Mouse (Mus musculus) limb, embryonic 15.5 days (tissue): ENCODE measurements at regions not wholly inside any gene's neighbourhood (a gene's known extent, or its start where the extent isn't known, plus 50 kb on each side); places are given as distances from the start of the nearest gene placed in this dataset.

Experiments
- ATAC-seq: fragments of 200-750 bp; cut with Nextera tagmentation; 2 replicates; pipeline ENCODE4 v1.8.0; 2017; ENCODE audit warnings: low read depth, moderate TSS enrichment; ENCODE audit not compliant: insufficient number of reproducible peaks, low FRiP score, low TSS enrichment
- H3K27ac ChIP-seq: fragments of 300-500 bp; sonication (generic); 2 replicates; pipeline ENCODE4 v1.5.1; 2015; ENCODE audit warnings: moderate library complexity, mild to moderate bottlenecking, inconsistent platforms
- H3K27me3 ChIP-seq: fragments of 300-500 bp; sonication (generic); 2 replicates; pipeline ENCODE4 v1.6.1; 2015; ENCODE audit warnings: inconsistent platforms
- H3K36me3 ChIP-seq: fragments of 300-500 bp; sonication (generic); 2 replicates; pipeline ENCODE4 v1.6.1; 2015; ENCODE audit warnings: inconsistent platforms
- H3K4me1 ChIP-seq: fragments of 300-500 bp; sonication (generic); 2 replicates; pipeline ENCODE4 v1.6.1; 2015; ENCODE audit warnings: inconsistent platforms
- H3K4me2 ChIP-seq: fragments of 300-500 bp; sonication (generic); 2 replicates; pipeline ENCODE4 v1.6.1; 2015; ENCODE audit warnings: mild to moderate bottlenecking, inconsistent platforms
- H3K4me3 ChIP-seq: fragments of 300-500 bp; sonication (generic); 2 replicates; pipeline ENCODE4 v1.5.1; 2015; ENCODE audit warnings: mild to moderate bottlenecking, inconsistent platforms
- H3K9ac ChIP-seq: fragments of 300-500 bp; sonication (generic); 2 replicates; pipeline ENCODE4 v1.6.1; 2015; ENCODE audit warnings: inconsistent platforms
- H3K9me3 ChIP-seq: fragments of 300-500 bp; sonication (generic); 2 replicates; pipeline ENCODE4 v1.6.1; 2016; ENCODE audit warnings: inconsistent platforms
- WGBS: fragments of 180-500 bp; shearing (Covaris S2); methylation state at CpG from one replicate; pipeline ENCODE4 v1.1.7; 2015; 5-methylcytosine and 5-hydroxymethylcytosine counted together

DNA sequence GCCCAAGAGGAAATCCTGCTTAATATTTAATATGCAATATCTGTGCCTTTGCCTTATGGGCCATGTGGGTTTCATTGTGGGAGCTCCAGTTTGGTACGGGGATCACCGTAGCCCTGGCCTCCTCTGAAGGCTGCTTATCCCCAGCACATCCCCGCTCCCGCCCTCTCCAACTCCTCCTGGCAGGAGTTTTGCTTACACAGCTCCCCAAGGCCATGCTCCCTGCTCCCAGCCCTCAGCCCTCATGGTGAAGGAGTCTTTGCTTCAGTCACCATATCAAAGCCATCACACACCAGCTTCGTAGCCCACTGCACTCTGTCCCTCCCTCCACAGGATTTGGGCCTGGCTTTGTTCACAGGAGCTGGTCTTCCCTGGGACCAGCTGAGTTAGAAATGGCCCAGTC is 142.0 kb downstream of the Cdh26 start:
- no peak overlapping the region for H3K4me3 ChIP-seq
- peaks cover 6% of the 10 kb centered on the region; the same call in 1 of the 2 replicates for H3K4me1 ChIP-seq
- ATAC-seq = no peak
- WGBS = 77% methylated on average over 5 of the region's 5 CpGs
- peaks cover 8% of the 10 kb centered on the region; the same call in 1 of the 2 replicates for H3K27me3 ChIP-seq
- no peaks in the 10 kb centered on the region for H3K36me3 ChIP-seq
- no peak overlapping the region for H3K4me2 ChIP-seq
- H3K9me3 ChIP-seq = no peaks in the 10 kb centered on the region
- no peak overlapping the region for H3K9ac ChIP-seq
- H3K27ac ChIP-seq = no peak overlapping the region

DNA sequence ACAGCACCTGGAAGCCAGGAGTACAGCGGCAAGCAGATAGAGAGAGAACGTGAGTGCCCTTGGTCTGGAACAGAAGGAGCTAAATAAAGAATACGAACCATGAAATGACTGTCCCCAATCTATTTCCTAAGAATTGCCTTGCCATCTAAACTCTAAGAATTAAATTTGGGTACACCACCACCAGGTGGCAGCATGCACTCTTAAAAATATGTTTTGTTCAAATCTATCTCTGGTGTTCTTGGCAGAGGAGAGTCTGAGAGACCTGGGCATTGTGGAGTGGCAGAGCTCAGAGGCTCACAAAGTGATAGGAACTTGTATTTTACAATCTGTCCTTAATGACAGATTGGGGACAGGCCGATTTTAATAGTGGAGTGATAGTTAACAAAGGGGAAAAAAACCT is 144.5 kb downstream of the Cdh26 start:
- no peaks in the 10 kb centered on the region for H3K9me3 ChIP-seq
- no peaks in the 10 kb centered on the region for H3K36me3 ChIP-seq
- no peak overlapping the region for H3K4me3 ChIP-seq
- no peak overlapping the region for H3K4me2 ChIP-seq
- H3K27ac ChIP-seq = no peak overlapping the region
- ATAC-seq = no peak
- WGBS = 43% methylated on average over 4 of the region's 4 CpGs
- H3K9ac ChIP-seq = no peak overlapping the region
- H3K4me1 ChIP-seq = peaks cover 6% of the 10 kb centered on the region; the same call in 1 of the 2 replicates
- H3K27me3 ChIP-seq = peaks cover 8% of the 10 kb centered on the region; the same call in 1 of the 2 replicates

DNA sequence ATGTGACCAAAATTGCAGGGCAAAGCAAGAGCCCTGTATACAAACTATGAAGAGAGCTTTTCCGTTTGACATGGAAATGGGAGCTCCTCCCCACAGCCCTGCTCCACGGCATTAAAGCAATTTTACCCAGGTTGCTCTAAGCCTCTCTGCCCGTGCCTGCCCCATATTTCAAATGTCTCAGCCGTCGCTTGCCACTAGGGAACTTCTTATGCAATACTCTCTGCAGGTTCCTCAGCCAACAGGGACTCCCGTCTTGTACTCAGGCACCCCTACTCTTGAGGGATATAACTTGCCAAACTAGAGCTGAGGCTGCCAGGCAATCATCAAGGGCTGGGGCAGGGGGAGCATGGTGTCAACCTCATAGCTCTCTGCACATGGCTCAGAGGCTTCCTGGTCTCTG is 145.1 kb downstream of the Cdh26 start:
- Histone ChIP-seq H3K4me2 (no peak overlapping the region), H3K4me1 (peaks cover 6% of the 10 kb centered on the region; the same call in 1 of the 2 replicates), H3K36me3 (no peaks in the 10 kb centered on the region), H3K9me3 (no peaks in the 10 kb centered on the region), H3K4me3 (no peak overlapping the region), H3K9ac (no peak overlapping the region), H3K27ac (no peak overlapping the region), H3K27me3 (peaks cover 8% of the 10 kb centered on the region; the same call in 1 of the 2 replicates)
- no peak for ATAC-seq
- 34% methylated on average over 6 of the region's 6 CpGs for WGBS

DNA sequence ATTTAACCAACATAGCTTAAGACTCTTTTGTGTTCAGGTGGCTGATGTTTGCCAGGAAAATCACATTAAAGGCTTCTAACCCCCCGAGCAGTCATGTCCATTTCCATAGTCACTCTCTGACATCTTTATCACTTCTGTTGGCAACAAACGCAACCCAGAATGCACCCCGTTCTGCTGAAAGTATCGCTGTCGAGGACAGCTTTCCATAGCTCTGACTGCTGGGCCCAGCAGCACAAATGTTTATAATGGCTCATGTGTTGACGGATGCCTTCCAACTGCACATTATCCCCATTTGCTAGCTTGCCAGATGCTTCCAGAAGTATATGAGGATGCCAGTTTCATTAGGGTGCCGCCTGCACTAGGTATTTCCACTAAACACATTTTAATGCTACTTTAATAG is 145.7 kb downstream of the Cdh26 start:
- no peaks in the 10 kb centered on the region for H3K9me3 ChIP-seq
- H3K4me2 ChIP-seq = no peak overlapping the region
- no peak for ATAC-seq
- no peak overlapping the region for H3K9ac ChIP-seq
- H3K27me3 ChIP-seq = peaks cover 8% of the 10 kb centered on the region; the same call in 1 of the 2 replicates
- H3K27ac ChIP-seq = no peak overlapping the region
- H3K36me3 ChIP-seq = no peaks in the 10 kb centered on the region
- H3K4me3 ChIP-seq = no peak overlapping the region
- peaks cover 10% of the 10 kb centered on the region for H3K4me1 ChIP-seq
- 44% methylated on average over 7 of the region's 7 CpGs for WGBS

DNA sequence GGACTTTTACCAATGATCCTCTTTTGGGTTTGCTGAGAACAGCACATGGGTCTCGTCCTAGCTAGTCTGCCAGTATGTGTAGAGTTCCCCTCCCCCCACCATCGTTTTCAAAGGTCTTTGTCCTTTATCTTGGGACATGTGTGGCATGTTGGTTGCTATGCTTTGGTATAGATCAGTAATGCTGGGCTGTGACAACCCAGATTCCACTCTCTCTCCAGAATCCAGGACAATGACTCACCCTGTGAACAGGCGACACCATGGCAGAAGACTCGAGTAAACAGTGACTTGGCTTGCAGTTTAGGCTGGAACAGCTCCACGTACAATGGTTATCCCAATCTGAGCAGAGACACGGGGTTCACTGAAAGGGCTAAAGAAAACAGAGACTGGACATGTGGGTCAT is 149.2 kb downstream of the Cdh26 start:
- H3K36me3 ChIP-seq = no peaks in the 10 kb centered on the region
- 79% methylated on average over 6 of the region's 6 CpGs for WGBS
- no peaks in the 10 kb centered on the region for H3K27me3 ChIP-seq
- H3K4me3 ChIP-seq = no peak overlapping the region
- peaks cover 14% of the 10 kb centered on the region for H3K4me1 ChIP-seq
- H3K9me3 ChIP-seq = no peaks in the 10 kb centered on the region
- no peak overlapping the region for H3K9ac ChIP-seq
- H3K4me2 ChIP-seq = no peak overlapping the region
- ATAC-seq = no peak
- H3K27ac ChIP-seq = no peak overlapping the region

DNA sequence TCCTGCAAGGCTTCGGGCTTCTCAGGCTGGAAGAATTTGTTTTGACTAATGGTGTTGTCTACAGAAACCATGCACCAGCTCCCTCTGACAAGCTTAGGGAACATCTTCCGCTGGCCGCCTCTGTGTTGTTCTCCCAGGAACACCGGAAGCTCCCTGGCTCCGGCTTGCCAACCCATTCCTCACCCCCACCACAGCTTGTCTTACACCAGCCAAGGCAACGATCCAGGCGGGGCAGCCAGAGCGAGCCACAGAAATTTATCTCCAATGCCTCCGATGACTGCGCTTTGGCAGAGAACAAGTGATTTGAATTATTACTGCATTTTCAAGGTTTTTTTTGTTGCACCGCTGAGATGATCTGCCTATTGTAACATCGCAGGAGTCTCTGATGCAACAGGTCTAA is 151.0 kb downstream of the Cdh26 start:
- H3K36me3 ChIP-seq = no peaks in the 10 kb centered on the region
- no peak for ATAC-seq
- H3K27me3 ChIP-seq = no peaks in the 10 kb centered on the region
- H3K9ac ChIP-seq = no peak overlapping the region
- WGBS = 62% methylated on average over 12 of the region's 12 CpGs
- no peak overlapping the region for H3K27ac ChIP-seq
- H3K4me2 ChIP-seq = no peak overlapping the region
- no peaks in the 10 kb centered on the region for H3K9me3 ChIP-seq
- peaks cover 10% of the 10 kb centered on the region for H3K4me1 ChIP-seq
- H3K4me3 ChIP-seq = no peak overlapping the region

DNA sequence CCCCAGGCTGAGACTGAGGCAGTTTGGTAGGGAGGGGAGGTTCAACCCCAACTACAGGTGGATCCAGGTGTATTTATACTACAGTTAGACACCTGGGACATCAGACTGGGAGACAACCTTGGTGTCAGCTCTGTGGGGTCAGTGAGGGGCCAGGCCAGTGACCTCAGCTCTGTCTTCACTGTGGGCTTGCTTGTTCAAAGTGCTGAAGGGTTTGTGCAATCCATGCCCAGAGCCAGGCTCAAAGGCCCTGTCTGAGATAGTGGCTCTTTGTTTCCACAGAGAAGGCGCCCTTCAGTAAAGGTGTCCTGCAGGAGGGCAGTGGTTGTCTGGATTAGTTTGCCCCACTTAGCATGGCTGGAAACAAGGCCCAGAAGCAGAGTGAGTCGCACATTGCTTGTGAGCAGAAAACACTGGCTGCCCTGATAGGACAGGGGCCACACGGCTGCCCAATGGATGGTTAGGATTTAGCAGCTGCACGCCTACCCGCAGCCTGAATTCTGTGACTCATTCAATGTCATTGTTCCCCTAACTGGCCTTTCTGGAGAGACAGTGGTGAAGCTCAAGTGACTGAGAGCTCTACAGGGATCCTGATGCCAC is 154.7 kb downstream of the Cdh26 start:
- Histone ChIP-seq H3K4me3 (no peak overlapping the region), H3K9ac (no peak overlapping the region), H3K27ac (no peak overlapping the region), H3K4me2 (no peak overlapping the region), H3K9me3 (no peaks in the 10 kb centered on the region), H3K36me3 (no peaks in the 10 kb centered on the region), H3K27me3 (no peaks in the 10 kb centered on the region), H3K4me1 (peaks cover 8% of the 10 kb centered on the region)
- ATAC-seq = no peak
- 78% methylated on average over 5 of the region's 5 CpGs for WGBS

DNA sequence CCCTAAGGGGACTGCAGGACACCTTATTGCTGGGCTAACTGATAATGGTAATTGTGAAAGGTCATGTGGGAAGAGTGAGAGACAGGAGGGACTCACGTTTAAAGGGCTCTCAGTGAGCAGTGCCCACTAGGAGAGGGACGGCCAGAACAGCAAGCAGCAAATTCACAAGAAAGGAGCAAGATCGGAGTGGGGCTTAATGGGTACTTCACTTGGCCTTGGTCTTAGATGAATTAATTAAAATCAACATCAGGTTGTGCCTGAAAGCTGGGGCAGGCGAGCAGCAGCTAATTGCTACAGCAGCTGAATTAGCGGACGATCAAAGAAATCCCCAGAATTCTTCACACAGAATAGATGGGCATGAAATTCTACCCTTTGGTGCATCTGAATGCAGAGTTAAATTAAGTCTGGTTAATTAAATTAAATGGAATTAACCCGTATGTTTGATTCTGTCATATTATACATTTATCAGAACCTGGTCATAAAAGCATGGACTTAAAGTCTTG is 156.9 kb downstream of the Cdh26 start:
- H3K36me3 ChIP-seq = no peaks in the 10 kb centered on the region
- no peak overlapping the region for H3K27ac ChIP-seq
- H3K4me2 ChIP-seq = no peak overlapping the region
- no peaks in the 10 kb centered on the region for H3K27me3 ChIP-seq
- 69% methylated on average over 7 of the region's 7 CpGs for WGBS
- H3K4me1 ChIP-seq = no peaks in the 10 kb centered on the region
- H3K9ac ChIP-seq = no peak overlapping the region
- no peaks in the 10 kb centered on the region for H3K9me3 ChIP-seq
- no peak overlapping the region for H3K4me3 ChIP-seq
- no peak for ATAC-seq

DNA sequence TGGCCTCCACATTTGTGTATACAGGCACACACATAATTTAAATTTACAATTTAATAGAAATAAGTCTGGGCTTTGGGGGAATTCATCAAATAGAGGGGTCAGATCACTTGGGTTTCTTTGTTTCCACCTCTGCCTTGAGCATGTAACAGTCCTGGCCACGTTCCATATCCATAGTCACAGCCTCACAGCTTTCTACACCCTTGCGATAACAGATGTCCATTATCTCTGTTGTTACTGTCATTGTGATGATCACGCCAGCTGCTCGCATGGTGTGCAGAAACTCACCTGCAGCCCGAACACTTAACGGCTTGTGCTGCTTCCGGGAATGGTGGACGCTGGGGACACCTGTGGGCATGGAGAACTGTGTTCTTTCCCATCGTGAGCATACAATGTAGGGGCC is 163.4 kb downstream of the Cdh26 start:
- no peaks in the 10 kb centered on the region for H3K36me3 ChIP-seq
- no peak for ATAC-seq
- 72% methylated on average over 9 of the region's 9 CpGs for WGBS
- no peaks in the 10 kb centered on the region for H3K9me3 ChIP-seq
- no peaks in the 10 kb centered on the region; the same call in 1 of the 2 replicates for H3K4me1 ChIP-seq
- H3K9ac ChIP-seq = no peak overlapping the region
- no peak overlapping the region for H3K4me2 ChIP-seq
- H3K27ac ChIP-seq = no peak overlapping the region
- H3K4me3 ChIP-seq = no peak overlapping the region
- no peaks in the 10 kb centered on the region for H3K27me3 ChIP-seq

DNA sequence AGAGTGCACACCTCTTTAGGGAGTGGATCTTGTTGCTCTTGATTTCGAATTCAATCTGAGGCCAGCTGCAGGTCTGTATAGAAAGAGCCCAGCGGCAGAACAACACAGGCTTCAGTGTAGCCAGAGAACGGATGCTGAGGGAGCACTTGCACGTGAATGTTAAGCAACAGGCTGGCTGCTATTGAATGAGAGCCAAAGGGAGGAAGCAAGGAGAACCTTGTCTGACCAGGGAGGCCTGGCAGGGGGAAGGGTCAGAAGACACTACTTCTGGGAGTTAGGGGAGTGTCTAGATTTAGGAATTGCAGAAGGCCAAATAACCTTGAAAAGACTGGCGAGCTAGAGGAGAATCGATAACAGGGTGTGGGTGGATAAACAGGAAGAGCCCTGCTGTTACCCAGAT is 163.8 kb downstream of the Cdh26 start:
- 27% methylated on average over 6 of the region's 6 CpGs for WGBS
- no peak overlapping the region for H3K4me2 ChIP-seq
- H3K27me3 ChIP-seq = no peaks in the 10 kb centered on the region
- H3K4me3 ChIP-seq = no peak overlapping the region
- no peaks in the 10 kb centered on the region for H3K36me3 ChIP-seq
- ATAC-seq = no peak
- no peak overlapping the region for H3K9ac ChIP-seq
- no peak overlapping the region for H3K27ac ChIP-seq
- H3K4me1 ChIP-seq = no peaks in the 10 kb centered on the region; the same call in 1 of the 2 replicates
- H3K9me3 ChIP-seq = no peaks in the 10 kb centered on the region

DNA sequence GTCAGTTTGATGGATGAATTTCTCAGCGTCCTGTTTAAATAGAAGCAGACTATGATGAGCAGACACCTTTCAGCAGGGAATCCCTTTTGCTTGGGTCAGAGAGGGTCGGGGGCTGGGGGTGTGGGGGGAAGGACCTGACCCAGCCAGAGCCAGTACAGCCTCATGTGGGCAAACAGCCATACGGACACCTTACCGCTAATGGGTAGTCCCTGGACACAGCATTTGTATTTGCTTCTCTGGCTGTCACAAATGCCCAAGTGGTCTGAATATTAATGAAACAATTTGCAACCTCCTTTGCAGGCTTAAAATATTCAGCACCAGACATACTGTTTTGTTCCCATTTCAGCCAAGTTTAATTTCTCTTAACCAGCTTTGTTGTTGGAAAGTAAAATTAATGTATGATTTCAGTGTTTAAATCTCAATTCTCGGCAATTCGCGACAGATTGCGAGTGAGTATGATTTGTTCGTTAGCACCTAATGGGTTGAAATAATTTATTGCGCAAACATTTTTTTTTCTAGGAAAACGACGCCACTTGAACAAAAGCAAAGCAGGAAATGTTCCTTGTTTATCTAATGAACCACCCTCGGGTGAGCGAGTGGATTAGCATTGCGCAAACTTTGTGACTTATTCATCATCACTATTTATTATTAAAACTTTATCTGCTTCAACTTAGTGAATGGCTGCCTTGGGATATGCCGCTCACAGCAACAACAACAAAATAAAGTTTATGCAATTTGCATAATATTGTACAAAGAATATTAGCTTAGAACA is 166.2 kb downstream of the Cdh26 start:
- Histone ChIP-seq H3K9ac (no peak overlapping the region), H3K9me3 (no peaks in the 10 kb centered on the region), H3K4me1 (no peaks in the 10 kb centered on the region; the same call in 1 of the 2 replicates), H3K4me2 (no peak overlapping the region), H3K27ac (no peak overlapping the region), H3K4me3 (no peak overlapping the region), H3K36me3 (no peaks in the 10 kb centered on the region), H3K27me3 (no peaks in the 10 kb centered on the region)
- no peak for ATAC-seq
- WGBS = 63% methylated on average over 16 of the region's 16 CpGs

DNA sequence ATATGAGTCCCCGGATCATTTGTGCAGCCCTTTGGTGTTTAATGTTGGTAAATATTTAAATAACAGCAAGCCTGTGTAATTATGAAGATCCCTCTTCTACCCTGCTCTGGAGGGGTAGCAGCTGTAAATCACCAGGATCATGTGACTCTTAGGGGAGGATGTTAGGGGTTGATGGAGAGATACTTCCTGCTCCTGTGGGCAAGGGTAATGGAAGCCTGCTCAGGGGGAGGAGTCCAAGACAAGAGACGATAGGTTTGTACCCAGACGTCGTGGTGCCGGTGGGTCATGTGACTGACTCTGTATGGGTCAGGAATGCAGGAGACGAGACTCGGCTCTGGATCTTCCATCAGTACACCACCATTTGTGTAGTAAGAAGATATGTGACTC is 166.7 kb downstream of the Cdh26 start:
- no peak overlapping the region for H3K27ac ChIP-seq
- no peak overlapping the region for H3K9ac ChIP-seq
- no peaks in the 10 kb centered on the region for H3K9me3 ChIP-seq
- H3K4me3 ChIP-seq = no peak overlapping the region
- no peak overlapping the region for H3K4me2 ChIP-seq
- WGBS = 67% methylated on average over 7 of the region's 7 CpGs
- no peaks in the 10 kb centered on the region for H3K27me3 ChIP-seq
- no peaks in the 10 kb centered on the region for H3K36me3 ChIP-seq
- no peaks in the 10 kb centered on the region; the same call in 1 of the 2 replicates for H3K4me1 ChIP-seq
- no peak for ATAC-seq
